ENCODE assay signal across 8 mouse cellular contexts in genomic region chr1:41275271-41275624, GRCm38 (mm10).
DNase-seq lines count a peak whose midpoint lies in the region; ATAC-seq and TF ChIP-seq lines count a peak whose summit lies in the region.

No protein-coding gene starts in this region.

- WGBS in heart, embryonic 11.5 days (ENCODE audit: insufficient replicate concordance): 6% methylated on average over 8 of the region's 8 CpGs
- 26% methylated on average over 8 of the region's 8 CpGs for WGBS in heart, adult 2 months
- under 1% methylated on average over 8 of the region's 8 CpGs for WGBS in forebrain, embryonic 14.5 days
- WGBS in midbrain, embryonic 10.5 days: 2% methylated on average over 8 of the region's 8 CpGs

- peak overlapping the region; percentile 25 for H3K4me3 ChIP-seq in heart, embryonic 11.5 days (ENCODE audit: low read depth, low read length)
- H3K4me3 ChIP-seq in heart, adult 2 months: no peak overlapping the region
- peak overlapping the region; percentile 9 for H3K4me3 ChIP-seq in forebrain, embryonic 14.5 days (ENCODE audit: low read depth, low read length)
- H3K4me3 ChIP-seq in midbrain, embryonic 10.5 days: peak overlapping the region; percentile 48

- TF ChIP-seq EP300 in heart, adult 2 months (IDR thresholded peaks at IDR 0.05; ENCODE audit: insufficient read depth, low read depth, low read length): no peak

- no peak overlapping the region for H3K27ac ChIP-seq in heart, embryonic 11.5 days (ENCODE audit: low read depth, low read length)
- H3K27ac ChIP-seq in heart, adult 2 months: no peak overlapping the region
- H3K27ac ChIP-seq in forebrain, embryonic 14.5 days (ENCODE audit: low read depth, low read length): peak overlapping the region; percentile 86
- H3K27ac ChIP-seq in midbrain, embryonic 10.5 days (replicated peaks): peak overlapping the region; percentile 92

- peaks cover 2% of the 10 kb centered on the region; the same call in 1 of the 2 replicates for H3K4me1 ChIP-seq in heart, embryonic 11.5 days (ENCODE audit: control insufficient read depth, insufficient read depth, low read length)
- H3K4me1 ChIP-seq in heart, adult 2 months (ENCODE audit: control insufficient read depth, insufficient read depth, low read length): no peaks in the 10 kb centered on the region
- peaks cover 33% of the 10 kb centered on the region for H3K4me1 ChIP-seq in forebrain, embryonic 14.5 days (ENCODE audit: control insufficient read depth, insufficient read depth, low read length)
- H3K4me1 ChIP-seq in midbrain, embryonic 10.5 days: peaks cover 74% of the 10 kb centered on the region

- ATAC-seq in heart, embryonic 11.5 days (replicated peaks; ENCODE audit: insufficient number of reproducible peaks, low FRiP score, low TSS enrichment): no peak
- peak; percentile 50 for ATAC-seq in forebrain, embryonic 14.5 days

- no peaks in the 10 kb centered on the region for H3K9me3 ChIP-seq in heart, embryonic 11.5 days (replicated peaks; ENCODE audit: control insufficient read depth, low read length)
- no peaks in the 10 kb centered on the region for H3K9me3 ChIP-seq in forebrain, embryonic 14.5 days (replicated peaks; ENCODE audit: control insufficient read depth, low read length)
- peaks cover 6% of the 10 kb centered on the region; the same call in 1 of the 2 replicates for H3K9me3 ChIP-seq in midbrain, embryonic 10.5 days (replicated peaks)

- TF ChIP-seq POLR2A in heart, adult 2 months (IDR thresholded peaks at IDR 0.05; ENCODE audit: insufficient read depth, low read depth, low read length): no peak

- H3K79me2 ChIP-seq in heart, adult 2 months (replicated peaks; ENCODE audit: control insufficient read depth, insufficient read depth, low read length): no peaks in the 10 kb centered on the region

- H3K27me3 ChIP-seq in heart, embryonic 11.5 days (ENCODE audit: control insufficient read depth, insufficient read depth, low read length): no peaks in the 10 kb centered on the region
- H3K27me3 ChIP-seq in heart, adult 2 months (ENCODE audit: control insufficient read depth, insufficient read depth, low read length): peaks cover 2% of the 10 kb centered on the region; the same call in 1 of the 2 replicates
- no peaks in the 10 kb centered on the region for H3K27me3 ChIP-seq in forebrain, embryonic 14.5 days (replicated peaks; ENCODE audit: control insufficient read depth, insufficient read depth, low read length)
- 0 out of 2 replicates have a peak, but pooled peaks cover 3% of the 10 kb centered on the region for H3K27me3 ChIP-seq in midbrain, embryonic 10.5 days (ENCODE audit: low read depth, poor library complexity, severe bottlenecking)

- intact Hi-C loops in heart, adult 2 months (cut with DNase I): no loop called here
- intact Hi-C loops in gastrocnemius, postnatal 36 days (cut with DNase I): no loop called here

- no peak for DNase-seq in heart, adult 2 months
- peak; percentile 14 for DNase-seq in Muller cell, postnatal 12 days (ENCODE audit: inconsistent ontology term)
- DNase-seq in forebrain, embryonic 14.5 days (ENCODE audit: low spot score): peak; percentile 88
- DNase-seq in midbrain, embryonic 10.5 days (ENCODE audit: low spot score): peak; percentile 45
- no peak for DNase-seq in cerebellum, postnatal 36 days
- no peak for DNase-seq in gastrocnemius, postnatal 36 days
- DNase-seq in ovary, postnatal 14 days (ENCODE audit: low spot score): no peak

- peak overlapping the region; percentile 68 for H3K4me2 ChIP-seq in heart, embryonic 11.5 days
- H3K4me2 ChIP-seq in forebrain, embryonic 14.5 days (ENCODE audit: low read length): peak overlapping the region; percentile 47

- TF ChIP-seq CTCF in heart, adult 2 months (IDR thresholded peaks at IDR 0.05): no peak

- H3K9ac ChIP-seq in heart, embryonic 11.5 days (ENCODE audit: low read depth, low read length): peak overlapping the region; percentile 28; the same call in 1 of the 2 replicates
- no peak overlapping the region for H3K9ac ChIP-seq in heart, adult 2 months (ENCODE audit: low read depth, low read length)
- peak overlapping the region; percentile 21; the same call in 1 of the 2 replicates for H3K9ac ChIP-seq in forebrain, embryonic 14.5 days (ENCODE audit: low read length)

- H3K36me3 ChIP-seq in heart, embryonic 11.5 days (ENCODE audit: control insufficient read depth, insufficient read depth, low read length): no peaks in the 10 kb centered on the region
- no peaks in the 10 kb centered on the region for H3K36me3 ChIP-seq in heart, adult 2 months (ENCODE audit: control insufficient read depth, insufficient read depth, low read length)
- no peaks in the 10 kb centered on the region for H3K36me3 ChIP-seq in forebrain, embryonic 14.5 days (ENCODE audit: control insufficient read depth, insufficient read depth, low read length)
- no peaks in the 10 kb centered on the region for H3K36me3 ChIP-seq in midbrain, embryonic 10.5 days

Comparison
In these comparisons a context has a peak if more than half of its experiments do, and no peak if none do; other contexts are left out.
1. H3K27ac ChIP-seq: peak in forebrain, embryonic 14.5 days (single experiment) and midbrain, embryonic 10.5 days (single experiment); none in heart, embryonic 11.5 days (single experiment) and heart, adult 2 months (single experiment).
2. DNase-seq: peak in Muller cell, postnatal 12 days (single experiment), forebrain, embryonic 14.5 days (single experiment) and midbrain, embryonic 10.5 days (single experiment); none in heart, adult 2 months (0 of 2), cerebellum, postnatal 36 days (0 of 2), gastrocnemius, postnatal 36 days (0 of 2) and ovary, postnatal 14 days (single experiment).